Mouse (Mus musculus) kidney, adult 2 months (tissue): ENCODE data around the gene Dcaf4.

ENCODE experiments used
- CTCF ChIP-seq: fragments of 200-500 bp; conservative IDR thresholded peaks from 2 replicates; pipeline ENCODE4 v1.5.1; 2011; ENCODE audit warnings: low read depth, mild to moderate bottlenecking, control low read depth, low read length, moderate library complexity, mixed read lengths; ENCODE audit not compliant: insufficient read depth, insufficient read length
- POLR2A ChIP-seq: fragments of 200-500 bp; IDR thresholded peaks from one replicate; pipeline ENCODE4 v1.6.1; 2011; ENCODE audit warnings: low read depth, low read length, control low read depth

- TF ChIP-seq POLR2A = no peak
- no peak for TF ChIP-seq CTCF
Observed at GRCm38 (mm10) chr12:83535428-83535827, 15.2 kb downstream of the Dcaf4 start.
